ENCODE assay signal across 27 mouse cellular contexts in genomic region chr14:97389005-97389404, GRCm38 (mm10).
"Had no signal": no experiment of that assay in that cellular context is flagged by ENCODE, and none has a peak within 500 bp of the region (broad histone marks: within the 10 kb centered on the region; RNA-seq: fewer than 3 reads in every experiment).

No protein-coding gene starts in this region.

- ATAC-seq: hindbrain, embryonic 16.5 days; inflammation-experienced regulatory T-cells, adult 6 months; intestine, embryonic 15.5 days; intestine, postnatal 0 days had no signal

- H3K27ac ChIP-seq: gastrocnemius, adult 2 months; heart, adult 2 months; heart, embryonic 13.5 days; heart, embryonic 15.5 days; hindbrain, embryonic 10.5 days; hindbrain, embryonic 12.5 days; hindbrain, embryonic 14.5 days; intestine, embryonic 15.5 days; layer of hippocampus, adult 2 months; left cerebral cortex, adult 2 months; limb, embryonic 10.5 days; limb, embryonic 12.5 days; liver, embryonic 13.5 days; liver, embryonic 15.5 days had no signal

- H3K27me3 ChIP-seq: heart, embryonic 13.5 days; heart, embryonic 15.5 days; hindbrain, embryonic 12.5 days; intestine, embryonic 15.5 days; limb, embryonic 12.5 days; liver, embryonic 13.5 days; liver, embryonic 15.5 days had no signal

- H3K9me3 ChIP-seq: heart, embryonic 13.5 days; heart, embryonic 15.5 days; intestine, embryonic 15.5 days; limb, embryonic 10.5 days; limb, embryonic 12.5 days; liver, embryonic 13.5 days; liver, embryonic 15.5 days had no signal

- H3K36me3 ChIP-seq: heart, embryonic 13.5 days; heart, embryonic 15.5 days; hindbrain, embryonic 10.5 days; hindbrain, embryonic 12.5 days; intestine, embryonic 15.5 days; limb, embryonic 10.5 days; limb, embryonic 12.5 days; liver, embryonic 13.5 days; liver, embryonic 15.5 days had no signal

- H3K9ac ChIP-seq: heart, embryonic 13.5 days; heart, embryonic 15.5 days; hindbrain, embryonic 12.5 days; hindbrain, embryonic 14.5 days; intestine, embryonic 15.5 days; limb, embryonic 12.5 days; liver, embryonic 13.5 days; liver, embryonic 15.5 days had no signal

- DNase-seq: gastrocnemius, adult 2 months; gastrocnemius, postnatal 10 days; gastrocnemius, postnatal 25 days; heart, adult 11 months; heart, adult 2 months; heart, postnatal 4 days; kidney, adult 18-20 months; kidney, adult 8-10 months; kidney, postnatal 10 days; kidney, postnatal 25 days; kidney, postnatal 4 days; liver; liver, embryonic 13.5 days had no signal

- H3K4me1 ChIP-seq: heart, embryonic 13.5 days; heart, embryonic 15.5 days; hindbrain, embryonic 10.5 days; hindbrain, embryonic 12.5 days; intestine, embryonic 15.5 days; limb, embryonic 10.5 days; limb, embryonic 12.5 days; liver, embryonic 13.5 days; liver, embryonic 15.5 days had no signal

- H3K4me3 ChIP-seq: gastrocnemius, adult 2 months; heart, adult 2 months; heart, embryonic 13.5 days; heart, embryonic 15.5 days; hindbrain, embryonic 10.5 days; hindbrain, embryonic 12.5 days; intestine, embryonic 15.5 days; layer of hippocampus, adult 2 months; left cerebral cortex, adult 2 months; limb, embryonic 10.5 days; limb, embryonic 12.5 days; liver, embryonic 13.5 days; liver, embryonic 15.5 days had no signal
